In genomic region chr13:41359330-41360215, GRCm38 (mm10) we compare ENCODE assay signal across 8 mouse cellular contexts.
DNase-seq lines count a peak whose midpoint lies in the region; ATAC-seq and TF ChIP-seq lines count a peak whose summit lies in the region.

No protein-coding gene starts in this region.

- 5% methylated on average over 16 of the region's 16 CpGs for WGBS in kidney, embryonic 15.5 days
- 1% methylated on average over 16 of the region's 16 CpGs for WGBS in hindbrain, embryonic 16.5 days
- WGBS in midbrain, embryonic 14.5 days = 3% methylated on average over 16 of the region's 16 CpGs

- peak overlapping the region; percentile 73 for H3K4me2 ChIP-seq in kidney, embryonic 15.5 days
- H3K4me2 ChIP-seq in hindbrain, embryonic 16.5 days (ENCODE audit: low read length) = peak overlapping the region; percentile 82
- peak overlapping the region; percentile 82 for H3K4me2 ChIP-seq in midbrain, embryonic 14.5 days (ENCODE audit: low read length)

- no peaks in the 10 kb centered on the region for H3K27me3 ChIP-seq in kidney, embryonic 15.5 days
- H3K27me3 ChIP-seq in hindbrain, embryonic 16.5 days (replicated peaks; ENCODE audit: control insufficient read depth, insufficient read depth, low read length) = no peaks in the 10 kb centered on the region
- H3K27me3 ChIP-seq in midbrain, embryonic 14.5 days (ENCODE audit: control insufficient read depth, insufficient read depth, low read length) = no peaks in the 10 kb centered on the region; the same call in 1 of the 2 replicates

- no peaks in the 10 kb centered on the region for H3K36me3 ChIP-seq in kidney, embryonic 15.5 days
- H3K36me3 ChIP-seq in hindbrain, embryonic 16.5 days (ENCODE audit: control insufficient read depth, insufficient read depth, low read length) = no peaks in the 10 kb centered on the region
- H3K36me3 ChIP-seq in midbrain, embryonic 14.5 days (ENCODE audit: control insufficient read depth, insufficient read depth, low read length) = no peaks in the 10 kb centered on the region

- no peak for DNase-seq in kidney, adult 9 months
- DNase-seq in midbrain, embryonic 14.5 days = peak; percentile 57
- DNase-seq in adrenal gland, postnatal 10 days = no peak
- no peak for DNase-seq in left cerebral cortex, adult 18-20 months (ENCODE audit: low spot score in 2 of 2)
- no peak for DNase-seq in testis, postnatal 10 days (ENCODE audit: low spot score)

- peaks cover 44% of the 10 kb centered on the region for H3K4me1 ChIP-seq in kidney, embryonic 15.5 days
- H3K4me1 ChIP-seq in cortical plate, adult 2 months (ENCODE audit: control insufficient read depth, insufficient read depth, low read length) = peaks cover 2% of the 10 kb centered on the region; the same call in 1 of the 2 replicates
- H3K4me1 ChIP-seq in hindbrain, embryonic 16.5 days (ENCODE audit: control insufficient read depth, insufficient read depth, low read depth, low read length) = peaks cover 20% of the 10 kb centered on the region
- H3K4me1 ChIP-seq in midbrain, embryonic 14.5 days (ENCODE audit: control insufficient read depth, insufficient read depth, low read length) = peaks cover 23% of the 10 kb centered on the region

- H3K4me3 ChIP-seq in kidney, embryonic 15.5 days (replicated peaks) = peak overlapping the region; percentile 66
- peak overlapping the region; percentile 76 for H3K4me3 ChIP-seq in cortical plate, adult 2 months (ENCODE audit: insufficient read depth, low read length)
- peak overlapping the region; percentile 76 for H3K4me3 ChIP-seq in hindbrain, embryonic 16.5 days (ENCODE audit: low read length)
- peak overlapping the region; percentile 61 for H3K4me3 ChIP-seq in midbrain, embryonic 14.5 days (replicated peaks; ENCODE audit: low read depth, low read length)

- H3K9me3 ChIP-seq in kidney, embryonic 15.5 days (replicated peaks) = no peaks in the 10 kb centered on the region
- H3K9me3 ChIP-seq in hindbrain, embryonic 16.5 days (ENCODE audit: control insufficient read depth, low read length) = no peaks in the 10 kb centered on the region
- no peaks in the 10 kb centered on the region for H3K9me3 ChIP-seq in midbrain, embryonic 14.5 days (ENCODE audit: control insufficient read depth, low read length)

- peak overlapping the region; percentile 97 for H3K27ac ChIP-seq in kidney, embryonic 15.5 days
- no peak overlapping the region for H3K27ac ChIP-seq in cortical plate, adult 2 months (ENCODE audit: insufficient read depth, low read length)
- H3K27ac ChIP-seq in hindbrain, embryonic 16.5 days (ENCODE audit: low read depth, low read length) = peak overlapping the region; percentile 42; the same call in 1 of the 2 replicates
- peak overlapping the region; percentile 87 for H3K27ac ChIP-seq in midbrain, embryonic 14.5 days (replicated peaks; ENCODE audit: low read depth, low read length)

- ATAC-seq in kidney, embryonic 15.5 days (replicated peaks; ENCODE audit: low FRiP score) = no peak; the same call in 1 of the 2 replicates
- ATAC-seq in hindbrain, embryonic 16.5 days = no peak; the same call in 1 of the 2 replicates
- ATAC-seq in midbrain, embryonic 14.5 days (ENCODE audit: low FRiP score, low TSS enrichment) = peak; percentile 34; the same call in 1 of the 2 replicates

- no peak for TF ChIP-seq POLR2A in cortical plate, adult 2 months (IDR thresholded peaks at IDR 0.05; ENCODE audit: extremely low read depth, insufficient read depth, low read length)

- H3K9ac ChIP-seq in kidney, embryonic 15.5 days = peak overlapping the region; percentile 39; the same call in 1 of the 2 replicates
- peak overlapping the region; percentile 79 for H3K9ac ChIP-seq in hindbrain, embryonic 16.5 days (ENCODE audit: low read depth, low read length)
- no peak overlapping the region for H3K9ac ChIP-seq in midbrain, embryonic 14.5 days (replicated peaks; ENCODE audit: low read length)

- no peak for TF ChIP-seq CTCF in cortical plate, adult 2 months (IDR thresholded peaks at IDR 0.05; ENCODE audit: extremely low read depth, insufficient read depth, low read length)
